Mouse (Mus musculus): ENCODE measurements around the gene Npr3. TPM values are rescaled to one million over a fixed set of nuclear protein-coding genes. Genes with fewer than 3 reads are reported as not detected.

Gene Npr3
- polyA plus RNA-seq (2012; rRNA removed) (1.3 and 1.8 TPM in 2 replicates), polyA plus RNA-seq (2014; fragmentation: Nextera tagmentation; extraction: Ambion mirVana) (1.7 and 2.4 TPM in 2 replicates)

- 1% methylated on average over 42 of the region's 42 CpGs for WGBS (ENCODE audit: insufficient replicate concordance)
These were observed at the start of gene Npr3 for GRCm38 (mm10) chr15:11906571-11907531. Gene Npr3 (minus strand): TSS chr15:11907287.

GRCm38 (mm10) chr15:11956129-11956528 is 49.0 kb upstream of the Npr3 start:
- no peak overlapping the region for H3K4me3 ChIP-seq (ENCODE audit: insufficient read depth in 1 of 2, low read depth in 2 of 2, low read length in 2 of 2)
- no peak overlapping the region for H3K9ac ChIP-seq (replicated peaks)
- DNase-seq (ENCODE audit: low read depth in 3 of 3, low spot score in 3 of 3), result no peak
- no peak overlapping the region for H3K4me2 ChIP-seq (ENCODE audit: low read depth)
- ATAC-seq (ENCODE audit: insufficient read depth), result no peak
- H3K4me1 ChIP-seq (replicated peaks; ENCODE audit: control insufficient read depth in 2 of 2, insufficient read depth in 2 of 2, low read length in 1 of 2), result no peaks in the 10 kb centered on the region
- H3K9me3 ChIP-seq (ENCODE audit: control insufficient read depth, low read length), result no peaks in the 10 kb centered on the region
- H3K27me3 ChIP-seq (ENCODE audit: control insufficient read depth, insufficient read depth, low read length), result no peaks in the 10 kb centered on the region
- H3K36me3 ChIP-seq (replicated peaks; ENCODE audit: control insufficient read depth, insufficient read depth, low read depth), result no peaks in the 10 kb centered on the region
- TF ChIP-seq CTCF (IDR thresholded peaks at IDR 0.05; ENCODE audit: low read depth), result no peak
- TF ChIP-seq EP300 (IDR thresholded peaks at IDR 0.05; ENCODE audit: low read depth), result no peak
- no peak overlapping the region for H3K27ac ChIP-seq
- 61% methylated on average over 7 of the region's 7 CpGs for WGBS (ENCODE audit: insufficient replicate concordance)

More at GRCm38 (mm10) chr15:11906571-11907531, at the start of gene Npr3:
- H3K36me3 ChIP-seq (replicated peaks; ENCODE audit: control insufficient read depth, insufficient read depth, low read depth), result no peaks in the 10 kb centered on the region
- ATAC-seq (ENCODE audit: insufficient read depth) (no peak), DNase-seq (ENCODE audit: low read depth in 3 of 3, low spot score in 3 of 3) (no peak)
- peak within 1 kb of the TSS; percentile 30 for H3K4me2 ChIP-seq (ENCODE audit: low read depth)
- H3K27ac ChIP-seq, result no peak within 1 kb of the TSS
- no peak within 1 kb of the TSS for H3K9ac ChIP-seq (replicated peaks)
- peak within 1 kb of the TSS; percentile 46 to 48 for H3K4me3 ChIP-seq (ENCODE audit: insufficient read depth in 1 of 2, low read depth in 2 of 2, low read length in 2 of 2)
- peaks cover 50% of the 10 kb centered on the region for H3K27me3 ChIP-seq (ENCODE audit: control insufficient read depth, insufficient read depth, low read length)
- no peaks in the 10 kb centered on the region for H3K4me1 ChIP-seq (replicated peaks; ENCODE audit: control insufficient read depth in 2 of 2, insufficient read depth in 2 of 2, low read length in 1 of 2)
- no peak for TF ChIP-seq EP300 (IDR thresholded peaks at IDR 0.05; ENCODE audit: low read depth)
- TF ChIP-seq CTCF (IDR thresholded peaks at IDR 0.05; ENCODE audit: low read depth), result peak; percentile 32; the same call in 1 of the 2 replicates
- no peaks in the 10 kb centered on the region for H3K9me3 ChIP-seq (ENCODE audit: control insufficient read depth, low read length)

- WGBS (ENCODE audit: insufficient replicate concordance), result 48% methylated on average over 4 of the region's 4 CpGs
These were observed 47.1 kb upstream of the Npr3 start for GRCm38 (mm10) chr15:11954190-11954589.

GRCm38 (mm10) chr15:11952159-11952558 is 45.1 kb upstream of the Npr3 start:
- no peak for TF ChIP-seq EP300 (IDR thresholded peaks at IDR 0.05; ENCODE audit: low read depth)
- TF ChIP-seq CTCF (IDR thresholded peaks at IDR 0.05; ENCODE audit: low read depth), result no peak
- Histone ChIP-seq H3K9ac (replicated peaks) (no peak overlapping the region), H3K27ac (no peak overlapping the region), H3K36me3 (replicated peaks; ENCODE audit: control insufficient read depth, insufficient read depth, low read depth) (no peaks in the 10 kb centered on the region), H3K9me3 (ENCODE audit: control insufficient read depth, low read length) (no peaks in the 10 kb centered on the region), H3K4me3 (ENCODE audit: insufficient read depth in 1 of 2, low read depth in 2 of 2, low read length in 2 of 2) (no peak overlapping the region), H3K4me1 (replicated peaks; ENCODE audit: control insufficient read depth in 2 of 2, insufficient read depth in 2 of 2, low read length in 1 of 2) (no peaks in the 10 kb centered on the region), H3K27me3 (ENCODE audit: control insufficient read depth, insufficient read depth, low read length) (no peaks in the 10 kb centered on the region), H3K4me2 (ENCODE audit: low read depth) (no peak overlapping the region)
- 50% methylated on average over 3 of the region's 3 CpGs for WGBS (ENCODE audit: insufficient replicate concordance)
- ATAC-seq (ENCODE audit: insufficient read depth) (no peak), DNase-seq (ENCODE audit: low read depth in 3 of 3, low spot score in 3 of 3) (no peak)

More at GRCm38 (mm10) chr15:11954190-11954589, 47.1 kb upstream of the Npr3 start:
- H3K9me3 ChIP-seq (ENCODE audit: control insufficient read depth, low read length), result no peaks in the 10 kb centered on the region
- H3K27ac ChIP-seq, result no peak overlapping the region
- H3K4me1 ChIP-seq (replicated peaks; ENCODE audit: control insufficient read depth in 2 of 2, insufficient read depth in 2 of 2, low read length in 1 of 2), result no peaks in the 10 kb centered on the region
- DNase-seq (ENCODE audit: low read depth in 3 of 3, low spot score in 3 of 3) (no peak), ATAC-seq (ENCODE audit: insufficient read depth) (no peak)
- no peak overlapping the region for H3K4me2 ChIP-seq (ENCODE audit: low read depth)
- TF ChIP-seq EP300 (IDR thresholded peaks at IDR 0.05; ENCODE audit: low read depth) (no peak), CTCF (IDR thresholded peaks at IDR 0.05; ENCODE audit: low read depth) (no peak)
- H3K4me3 ChIP-seq (ENCODE audit: insufficient read depth in 1 of 2, low read depth in 2 of 2, low read length in 2 of 2), result no peak overlapping the region
- H3K27me3 ChIP-seq (ENCODE audit: control insufficient read depth, insufficient read depth, low read length), result no peaks in the 10 kb centered on the region
- H3K36me3 ChIP-seq (replicated peaks; ENCODE audit: control insufficient read depth, insufficient read depth, low read depth), result no peaks in the 10 kb centered on the region
- H3K9ac ChIP-seq (replicated peaks), result no peak overlapping the region

- no peak overlapping the region for H3K4me2 ChIP-seq (ENCODE audit: low read depth)
- no peak overlapping the region for H3K4me3 ChIP-seq (ENCODE audit: insufficient read depth in 1 of 2, low read depth in 2 of 2, low read length in 2 of 2)
- H3K36me3 ChIP-seq (replicated peaks; ENCODE audit: control insufficient read depth, insufficient read depth, low read depth), result no peaks in the 10 kb centered on the region
- H3K9me3 ChIP-seq (ENCODE audit: control insufficient read depth, low read length), result no peaks in the 10 kb centered on the region
- no peaks in the 10 kb centered on the region for H3K27me3 ChIP-seq (ENCODE audit: control insufficient read depth, insufficient read depth, low read length)
- no peak for DNase-seq (ENCODE audit: low read depth in 3 of 3, low spot score in 3 of 3)
- H3K27ac ChIP-seq, result no peak overlapping the region
- WGBS (ENCODE audit: insufficient replicate concordance), result 80% methylated on average over 7 of the region's 7 CpGs
- TF ChIP-seq EP300 (IDR thresholded peaks at IDR 0.05; ENCODE audit: low read depth) (no peak), CTCF (IDR thresholded peaks at IDR 0.05; ENCODE audit: low read depth) (no peak)
- no peaks in the 10 kb centered on the region for H3K4me1 ChIP-seq (replicated peaks; ENCODE audit: control insufficient read depth in 2 of 2, insufficient read depth in 2 of 2, low read length in 1 of 2)
- no peak overlapping the region for H3K9ac ChIP-seq (replicated peaks)
- ATAC-seq (ENCODE audit: insufficient read depth), result no peak
These were observed 44.1 kb upstream of the Npr3 start for GRCm38 (mm10) chr15:11951181-11951580.

Measured in liver, embryonic 14.5 days (tissue).